Mouse (Mus musculus) inflammation-experienced regulatory T-cells, adult 6 months (primary cell): ENCODE measurements around the gene Slc16a11. TPM values are rescaled to one million over a fixed set of nuclear protein-coding genes. Genes with fewer than 3 reads are reported as not detected.
"Not testable (repeated sequence)": the region's sequence is repeated elsewhere in the genome, so short reads cannot be mapped to it uniquely, and the experiment has no call there.

Experiments
- ATAC-seq: one replicate; pipeline ENCODE4 v1.8.0; 2017
- polyA plus RNA-seq, 3 experiments: library from polyadenylated mRNA; unstranded; fragments of 100-300 nt; shearing (Covaris generic); gene quantifications; one replicate each; pipeline ENCODE4 v1.2.1; 2017

Slc16a11 gene
- under 1 TPM in 1 of 3 experiments, not detected in 2; 0.52 TPM for polyA plus RNA-seq

- ATAC-seq, result no peak
Measured at GRCm38 (mm10) chr11:70212423-70212822, at the start of gene Slc16a11. Slc16a11 (plus strand) TSS chr11:70212752.

GRCm38 (mm10) chr11:70165972-70166921 is 46.3 kb upstream of the Slc16a11 start:
- no peak for ATAC-seq

- ATAC-seq, result no peak
Measured at GRCm38 (mm10) chr11:70168136-70168535, 44.4 kb upstream of the Slc16a11 start.

- not testable (repeated sequence) for ATAC-seq
Measured at GRCm38 (mm10) chr11:70169471-70169870, 43.1 kb upstream of the Slc16a11 start.

- no peak for ATAC-seq
Measured at GRCm38 (mm10) chr11:70170291-70170690, 42.3 kb upstream of the Slc16a11 start.

GRCm38 (mm10) chr11:70171181-70171580 is 41.4 kb upstream of the Slc16a11 start:
- ATAC-seq, result no peak

- no peak for ATAC-seq
Measured at GRCm38 (mm10) chr11:70171847-70172246, 40.7 kb upstream of the Slc16a11 start.

GRCm38 (mm10) chr11:70172298-70172697 is 40.3 kb upstream of the Slc16a11 start:
- ATAC-seq, result no peak

GRCm38 (mm10) chr11:70174491-70174890 is 38.1 kb upstream of the Slc16a11 start:
- ATAC-seq, result no peak

GRCm38 (mm10) chr11:70177647-70178046 is 34.9 kb upstream of the Slc16a11 start:
- no peak for ATAC-seq

GRCm38 (mm10) chr11:70178311-70178710 is 34.2 kb upstream of the Slc16a11 start:
- no peak for ATAC-seq

GRCm38 (mm10) chr11:70178756-70179155 is 33.8 kb upstream of the Slc16a11 start:
- ATAC-seq, result no peak

GRCm38 (mm10) chr11:70179401-70179800 is 33.2 kb upstream of the Slc16a11 start:
- no peak for ATAC-seq

- no peak for ATAC-seq
Measured at GRCm38 (mm10) chr11:70180496-70180895, 32.1 kb upstream of the Slc16a11 start.

- ATAC-seq, result no peak
Measured at GRCm38 (mm10) chr11:70185120-70185519, 27.4 kb upstream of the Slc16a11 start.

- ATAC-seq, result peak; percentile 54
Measured at GRCm38 (mm10) chr11:70189319-70190134, 23.0 kb upstream of the Slc16a11 start.

- no peak for ATAC-seq
Measured at GRCm38 (mm10) chr11:70191188-70191587, 21.4 kb upstream of the Slc16a11 start.

- ATAC-seq, result no peak
Measured at GRCm38 (mm10) chr11:70192157-70192556, 20.4 kb upstream of the Slc16a11 start.

GRCm38 (mm10) chr11:70193354-70194285 is 18.9 kb upstream of the Slc16a11 start:
- no peak for ATAC-seq

GRCm38 (mm10) chr11:70198332-70198731 is 14.2 kb upstream of the Slc16a11 start:
- no peak for ATAC-seq

- no peak for ATAC-seq
Measured at GRCm38 (mm10) chr11:70199107-70199506, 13.4 kb upstream of the Slc16a11 start.

GRCm38 (mm10) chr11:70200036-70200608 is 12.4 kb upstream of the Slc16a11 start:
- no peak for ATAC-seq
